Mouse (Mus musculus) liver, embryonic 12.5 days (tissue): ENCODE measurements around the gene Caskin1. TPM values are rescaled to one million over a fixed set of nuclear protein-coding genes. Genes with fewer than 3 reads are reported as not detected.
A peak's percentile ranks its signal among the peaks of the same experiment; 100 is the strongest.

Experiments
- ATAC-seq: fragments of 200-750 bp; cut with Nextera tagmentation; 2 replicates; pipeline ENCODE4 v1.8.0; 2017; ENCODE audit warnings: moderate number of reproducible peaks, mild to moderate bottlenecking, moderate library complexity
- H3K27ac ChIP-seq: fragments of 300-500 bp; sonication (generic); 2 replicates; pipeline ENCODE4 v1.5.1; 2016; ENCODE audit warnings: mild to moderate bottlenecking
- H3K27me3 ChIP-seq: fragments of 300-500 bp; sonication (generic); replicated peaks from 2 replicates; pipeline ENCODE4 v1.6.1; 2016; ENCODE audit warnings: mild to moderate bottlenecking, moderate library complexity
- H3K36me3 ChIP-seq: fragments of 300-500 bp; sonication (generic); 2 replicates; pipeline ENCODE4 v1.6.1; 2016; ENCODE audit warnings: mild to moderate bottlenecking, moderate library complexity
- H3K4me1 ChIP-seq: fragments of 300-500 bp; sonication (generic); 2 replicates; pipeline ENCODE4 v1.6.1; 2016
- H3K4me2 ChIP-seq: fragments of 300-500 bp; sonication (generic); 2 replicates; pipeline ENCODE4 v1.6.1; 2016; ENCODE audit warnings: mild to moderate bottlenecking, moderate library complexity
- H3K4me3 ChIP-seq: fragments of 300-500 bp; sonication (generic); 2 replicates; pipeline ENCODE4 v1.5.1; 2016; ENCODE audit warnings: mild to moderate bottlenecking, moderate library complexity
- H3K9ac ChIP-seq: fragments of 300-500 bp; sonication (generic); 2 replicates; pipeline ENCODE4 v1.6.1; 2016; ENCODE audit warnings: mild to moderate bottlenecking, moderate library complexity
- H3K9me3 ChIP-seq: fragments of 300-500 bp; sonication (generic); replicated peaks from 2 replicates; pipeline ENCODE4 v1.6.1; 2016; ENCODE audit warnings: mild to moderate bottlenecking, moderate library complexity
- WGBS: fragments of 180-500 bp; shearing (Covaris S2); methylation state at CpG from one replicate; pipeline ENCODE4 v1.1.7; 2016; ENCODE audit not compliant: insufficient replicate concordance; 5-methylcytosine and 5-hydroxymethylcytosine counted together
- polyA plus RNA-seq: library from polyadenylated mRNA; unstranded; fragments of >200 nt; fragmentation: Nextera tagmentation; extraction: Ambion mirVana; gene quantifications from 2 replicates; pipeline ENCODE4 v1.2.1, GENCODE M21; 2016

The Caskin1 gene
- polyA plus RNA-seq, 1 experiment from 2014 or later = 0.14 TPM

DNA sequence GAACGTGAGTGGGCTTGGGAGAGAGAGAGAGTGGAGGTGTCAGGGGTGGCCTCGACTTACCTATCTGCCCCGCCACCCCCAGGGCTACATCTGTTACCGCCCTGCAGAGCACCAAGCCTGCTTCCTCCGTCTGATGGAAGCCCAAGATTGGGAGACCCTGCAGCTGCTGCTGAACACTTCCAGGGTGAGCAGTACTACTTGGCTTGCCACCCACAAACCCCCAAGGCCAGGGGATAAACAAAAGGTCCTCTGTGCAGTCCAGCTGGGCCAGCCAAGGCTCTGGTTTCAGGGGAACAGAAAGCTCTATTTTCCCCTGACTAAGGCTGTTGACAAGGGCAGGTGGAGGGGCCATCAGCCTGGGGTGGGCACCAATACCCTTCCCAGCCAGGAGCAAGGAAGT lies 13.8 kb upstream of the Caskin1 start:
- 72% methylated on average over 5 of the region's 5 CpGs for WGBS
- Histone ChIP-seq H3K4me3 (no peak overlapping the region), H3K4me1 (peaks cover 46% of the 10 kb centered on the region), H3K9ac (no peak overlapping the region), H3K9me3 (no peaks in the 10 kb centered on the region), H3K27me3 (no peaks in the 10 kb centered on the region), H3K36me3 (peaks cover 64% of the 10 kb centered on the region), H3K27ac (no peak overlapping the region), H3K4me2 (no peak overlapping the region)
- no peak for ATAC-seq

- no peak for ATAC-seq
- H3K9me3 ChIP-seq = no peaks in the 10 kb centered on the region
- no peak overlapping the region for H3K27ac ChIP-seq
- no peak overlapping the region for H3K4me3 ChIP-seq
- 87% methylated on average over 6 of the region's 6 CpGs for WGBS
- peaks cover 64% of the 10 kb centered on the region for H3K36me3 ChIP-seq
- peaks cover 56% of the 10 kb centered on the region for H3K4me1 ChIP-seq
- no peak overlapping the region for H3K9ac ChIP-seq
- H3K27me3 ChIP-seq = no peaks in the 10 kb centered on the region
- H3K4me2 ChIP-seq = no peak overlapping the region
These were observed 12.8 kb upstream of the Caskin1 start for GRCm38 (mm10) chr17:24475586-24475985.

DNA sequence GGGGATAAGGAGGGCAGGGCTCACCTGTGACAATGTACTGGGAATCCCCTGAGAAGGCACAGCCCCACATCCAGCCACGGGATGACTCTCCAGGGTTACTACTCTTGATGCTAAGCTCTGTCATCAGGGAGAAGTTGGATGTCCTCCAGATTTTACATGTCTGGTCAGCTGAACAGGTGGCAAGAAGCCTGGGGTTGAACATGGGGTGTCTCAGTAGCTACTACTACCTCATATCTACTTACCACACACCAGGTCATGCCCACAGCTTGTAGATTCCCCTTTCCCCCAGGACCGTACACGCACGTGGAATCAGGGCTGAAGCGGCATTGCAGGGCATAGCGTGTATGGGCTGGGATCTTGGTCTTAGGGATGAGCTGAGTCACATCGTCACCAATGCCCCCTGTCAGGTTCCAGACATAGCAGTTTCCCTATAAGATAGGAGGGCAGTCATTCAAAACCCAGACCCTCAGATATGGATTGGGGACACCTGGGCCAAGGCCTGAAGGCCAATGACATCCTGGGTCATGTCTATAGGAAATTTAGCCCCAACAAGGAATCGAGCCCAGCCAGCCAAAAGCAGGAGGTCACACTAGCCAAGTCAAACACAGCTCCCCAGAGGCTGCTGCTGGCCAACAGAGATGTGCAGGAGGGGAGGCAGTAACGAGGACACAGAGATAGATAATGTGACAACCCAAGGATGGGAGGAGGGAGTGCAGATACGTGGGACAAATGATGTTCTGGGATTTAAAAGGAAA lies 12.2 kb upstream of the Caskin1 start:
- H3K27ac ChIP-seq = no peak overlapping the region
- peaks cover 64% of the 10 kb centered on the region for H3K36me3 ChIP-seq
- 88% methylated on average over 10 of the region's 10 CpGs for WGBS
- no peak for ATAC-seq
- no peaks in the 10 kb centered on the region for H3K27me3 ChIP-seq
- no peak overlapping the region for H3K4me3 ChIP-seq
- no peaks in the 10 kb centered on the region for H3K9me3 ChIP-seq
- H3K9ac ChIP-seq = no peak overlapping the region
- no peak overlapping the region for H3K4me2 ChIP-seq
- H3K4me1 ChIP-seq = peaks cover 53% of the 10 kb centered on the region

GRCm38 (mm10) chr17:24477053-24477984 lies 11.1 kb upstream of the Caskin1 start:
- no peaks in the 10 kb centered on the region for H3K9me3 ChIP-seq
- H3K27me3 ChIP-seq = no peaks in the 10 kb centered on the region
- WGBS = 86% methylated on average over 20 of the region's 20 CpGs
- peak overlapping the region; percentile 90 for H3K9ac ChIP-seq
- peak overlapping the region; percentile 79 for H3K4me3 ChIP-seq
- H3K36me3 ChIP-seq = peaks cover 57% of the 10 kb centered on the region
- peak overlapping the region; percentile 80 for H3K4me2 ChIP-seq
- no peak for ATAC-seq
- peaks cover 42% of the 10 kb centered on the region for H3K4me1 ChIP-seq
- H3K27ac ChIP-seq = no peak overlapping the region

DNA sequence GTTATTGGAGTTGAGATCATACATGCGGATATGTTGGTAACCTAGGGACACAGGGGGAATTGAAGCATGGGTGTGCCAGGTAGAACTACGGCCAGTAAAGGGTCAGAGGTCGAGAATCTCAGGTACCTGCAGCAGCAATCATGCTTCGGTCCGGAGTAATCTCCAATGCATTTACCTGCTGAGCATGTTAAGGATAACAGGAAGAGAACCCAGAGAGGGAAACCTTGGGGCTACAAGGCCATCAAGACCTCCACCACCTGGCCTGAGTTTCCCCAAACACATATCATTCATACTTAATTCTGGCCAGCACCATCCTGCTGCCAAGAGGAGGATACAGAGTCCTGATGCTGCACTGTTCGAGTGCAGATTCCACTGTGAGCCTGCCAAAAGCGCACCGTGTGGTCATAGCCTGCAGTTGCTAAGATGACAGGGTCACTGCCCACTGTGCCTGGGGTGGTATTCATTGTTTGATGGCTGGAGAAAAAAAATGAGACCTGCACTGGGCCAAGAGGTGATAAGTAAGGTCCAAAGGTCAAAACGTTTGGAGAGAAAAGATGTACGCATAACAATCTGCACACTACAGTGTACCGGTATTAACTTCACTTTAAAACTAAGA lies 10.3 kb upstream of the Caskin1 start:
- Histone ChIP-seq H3K27ac (peak overlapping the region; percentile 91; the same call in 1 of the 2 replicates), H3K9me3 (no peaks in the 10 kb centered on the region), H3K9ac (peak overlapping the region; percentile 90), H3K27me3 (no peaks in the 10 kb centered on the region), H3K4me3 (peak overlapping the region; percentile 79), H3K36me3 (peaks cover 49% of the 10 kb centered on the region), H3K4me1 (peaks cover 34% of the 10 kb centered on the region), H3K4me2 (peak overlapping the region; percentile 80)
- 0 out of 2 replicates have a peak, but pooled peaks have one; percentile 8 for ATAC-seq
- 51% methylated on average over 11 of the region's 11 CpGs for whole genome bisulfite sequencing

GRCm38 (mm10) chr17:24478663-24479380 lies 9.6 kb upstream of the Caskin1 start, which contains the start of gene Mlst8:
Gene Mlst8, minus strand, starts transcription at chr17:24479078.
- peak within 1 kb of the TSS; percentile 90 for H3K9ac ChIP-seq
- no peaks in the 10 kb centered on the region for H3K9me3 ChIP-seq
- peak within 1 kb of the TSS; percentile 79 for H3K4me3 ChIP-seq
- peak; percentile 92 for ATAC-seq
- H3K27ac ChIP-seq = peak within 1 kb of the TSS; percentile 91
- WGBS = under 1% methylated on average over 48 of the region's 48 CpGs
- H3K36me3 ChIP-seq = peaks cover 42% of the 10 kb centered on the region
- H3K4me1 ChIP-seq = peaks cover 27% of the 10 kb centered on the region
- H3K4me2 ChIP-seq = peak within 1 kb of the TSS; percentile 80
- peaks cover 7% of the 10 kb centered on the region for H3K27me3 ChIP-seq

GRCm38 (mm10) chr17:24479431-24479830 lies 9.0 kb upstream of the Caskin1 start:
- peak overlapping the region; percentile 90 for H3K9ac ChIP-seq
- H3K4me1 ChIP-seq = peaks cover 24% of the 10 kb centered on the region
- no peak for ATAC-seq
- 16% methylated on average over 1 of the region's 1 CpGs for WGBS
- peak overlapping the region; percentile 79 for H3K4me3 ChIP-seq
- H3K27ac ChIP-seq = peak overlapping the region; percentile 79
- H3K4me2 ChIP-seq = peak overlapping the region; percentile 80
- peaks cover 7% of the 10 kb centered on the region for H3K27me3 ChIP-seq
- no peaks in the 10 kb centered on the region for H3K9me3 ChIP-seq
- H3K36me3 ChIP-seq = peaks cover 36% of the 10 kb centered on the region

- ATAC-seq = no peak
- Histone ChIP-seq H3K36me3 (peaks cover 27% of the 10 kb centered on the region), H3K4me1 (peaks cover 24% of the 10 kb centered on the region), H3K27me3 (peaks cover 16% of the 10 kb centered on the region), H3K27ac (peak overlapping the region; percentile 52), H3K4me3 (no peak overlapping the region), H3K4me2 (peak overlapping the region; percentile 80), H3K9ac (peak overlapping the region; percentile 45), H3K9me3 (no peaks in the 10 kb centered on the region)
- 44% methylated on average over 3 of the region's 3 CpGs for WGBS
These were observed 8.1 kb upstream of the Caskin1 start for GRCm38 (mm10) chr17:24480201-24480826.

DNA sequence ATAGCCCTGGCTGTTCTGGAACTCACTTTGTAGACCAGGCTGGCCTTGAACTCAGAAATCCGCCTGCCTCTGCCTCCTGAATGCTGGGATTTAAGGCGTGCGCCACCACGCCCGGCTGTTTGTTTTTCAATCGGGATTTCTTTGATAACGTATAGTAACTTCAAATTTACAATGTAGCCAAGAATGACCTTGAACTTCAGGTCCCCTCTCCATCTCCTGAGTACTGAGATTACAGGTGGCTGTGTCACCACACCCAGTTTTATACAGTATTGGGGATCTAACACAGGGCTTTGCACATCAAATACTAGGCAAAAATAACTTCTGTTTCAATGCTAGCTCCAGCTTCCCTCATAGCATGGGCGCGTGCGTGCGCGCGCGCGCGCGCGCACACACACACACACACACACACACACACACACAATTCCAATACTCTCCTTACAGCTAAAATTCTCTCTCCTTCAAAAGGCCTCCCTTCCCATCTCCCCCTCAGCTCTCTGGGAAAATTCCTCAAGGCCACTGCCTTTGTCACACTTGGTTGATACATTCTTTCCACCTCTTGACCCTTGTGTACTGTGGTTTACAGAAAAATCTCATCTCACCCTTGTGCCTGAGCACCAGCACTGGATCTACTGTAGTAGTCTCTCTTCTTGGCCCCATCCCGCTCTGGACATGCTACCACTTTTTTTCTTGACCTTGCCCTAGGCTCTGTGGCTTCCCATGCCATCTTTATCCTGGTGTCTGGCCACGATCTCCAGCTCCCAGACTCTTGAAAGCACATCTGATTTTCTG lies 7.2 kb upstream of the Caskin1 start:
- peaks cover 25% of the 10 kb centered on the region for H3K27me3 ChIP-seq
- H3K9me3 ChIP-seq = no peaks in the 10 kb centered on the region
- 87% methylated on average over 20 of the region's 20 CpGs for WGBS
- ATAC-seq = no peak
- H3K27ac ChIP-seq = no peak overlapping the region
- H3K9ac ChIP-seq = no peak overlapping the region
- no peak overlapping the region for H3K4me3 ChIP-seq
- no peak overlapping the region for H3K4me2 ChIP-seq
- H3K4me1 ChIP-seq = peaks cover 24% of the 10 kb centered on the region
- H3K36me3 ChIP-seq = peaks cover 18% of the 10 kb centered on the region

GRCm38 (mm10) chr17:24483495-24483894 lies 4.9 kb upstream of the Caskin1 start:
- Histone ChIP-seq H3K9ac (no peak overlapping the region), H3K4me1 (peaks cover 14% of the 10 kb centered on the region), H3K9me3 (no peaks in the 10 kb centered on the region), H3K27ac (no peak overlapping the region), H3K27me3 (peaks cover 48% of the 10 kb centered on the region), H3K4me2 (no peak overlapping the region), H3K4me3 (no peak overlapping the region), H3K36me3 (no peaks in the 10 kb centered on the region)
- no peak for ATAC-seq
- WGBS = 70% methylated on average over 3 of the region's 3 CpGs
